Mouse (Mus musculus): ENCODE measurements around the gene Mcm6. TPM values are rescaled to one million over a fixed set of nuclear protein-coding genes. Genes with fewer than 3 reads are reported as not detected.

The Mcm6 gene
- polyA plus RNA-seq, 1 experiment from 2014 or later: 44.9 TPM

DNA sequence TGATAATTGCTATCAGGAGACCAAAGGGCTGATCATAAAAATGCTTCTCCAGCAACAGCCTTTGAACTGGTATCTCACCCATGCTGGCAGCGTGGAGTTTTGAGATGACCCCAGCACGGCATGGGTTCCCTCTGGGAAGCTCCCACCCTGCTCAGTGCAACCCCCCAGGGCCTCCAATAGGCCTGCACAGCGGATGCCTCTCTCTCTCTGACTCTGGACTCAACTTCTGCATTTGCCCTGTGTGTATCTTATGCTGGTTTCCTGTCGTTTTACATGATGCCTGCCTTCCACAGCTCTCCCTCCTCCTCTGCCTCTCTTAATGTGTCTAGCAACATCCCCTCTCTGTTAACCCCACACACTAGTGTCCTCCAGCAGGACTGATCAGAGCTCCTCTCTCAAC, 44.8 kb downstream of the Mcm6 start:
- H3K9ac ChIP-seq (ENCODE audit: low read depth, low read length): no peak overlapping the region
- no peaks in the 10 kb centered on the region for H3K9me3 ChIP-seq (replicated peaks; ENCODE audit: control insufficient read depth, low read length, poor library complexity, severe bottlenecking)
- no peaks in the 10 kb centered on the region for H3K27me3 ChIP-seq (ENCODE audit: control insufficient read depth, insufficient read depth, low read depth, low read length)
- no peaks in the 10 kb centered on the region for H3K4me1 ChIP-seq (ENCODE audit: control insufficient read depth, insufficient read depth, low read length)
- H3K36me3 ChIP-seq (ENCODE audit: control insufficient read depth, insufficient read depth, low read length): no peaks in the 10 kb centered on the region
- ATAC-seq: no peak
- H3K4me2 ChIP-seq (ENCODE audit: low read length): no peak overlapping the region
- WGBS: 70% methylated on average over 4 of the region's 4 CpGs
- H3K27ac ChIP-seq (ENCODE audit: low read length): no peak overlapping the region
- no peak overlapping the region for H3K4me3 ChIP-seq (ENCODE audit: low read depth, low read length)

DNA sequence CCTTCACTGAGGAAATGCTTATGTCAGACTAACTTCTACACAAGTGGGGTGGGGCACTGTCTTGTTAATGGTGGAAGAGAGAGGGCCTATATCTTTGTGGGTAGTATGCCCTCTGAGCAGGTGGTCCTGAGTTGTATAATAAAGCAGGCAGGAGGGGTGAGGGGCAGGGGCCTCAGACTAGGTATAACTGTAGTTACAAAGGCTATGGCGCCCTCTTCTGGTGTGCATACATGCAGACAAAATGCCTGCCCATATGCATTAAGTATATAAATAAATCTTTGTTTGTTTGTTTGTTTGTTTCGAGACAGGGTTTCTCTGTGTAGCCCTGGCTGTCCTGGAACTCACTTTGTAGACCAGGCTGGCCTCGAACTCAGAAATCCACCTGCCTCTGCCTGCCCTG, 50.4 kb downstream of the Mcm6 start:
- no peaks in the 10 kb centered on the region for H3K4me1 ChIP-seq (ENCODE audit: control insufficient read depth, insufficient read depth, low read length)
- 82% methylated on average over 3 of the region's 3 CpGs for WGBS
- no peak overlapping the region for H3K4me3 ChIP-seq (ENCODE audit: low read depth, low read length)
- H3K9me3 ChIP-seq (replicated peaks; ENCODE audit: control insufficient read depth, low read length, poor library complexity, severe bottlenecking): no peaks in the 10 kb centered on the region
- H3K4me2 ChIP-seq (ENCODE audit: low read length): no peak overlapping the region
- H3K27ac ChIP-seq (ENCODE audit: low read length): no peak overlapping the region
- H3K36me3 ChIP-seq (ENCODE audit: control insufficient read depth, insufficient read depth, low read length): no peaks in the 10 kb centered on the region
- H3K27me3 ChIP-seq (ENCODE audit: control insufficient read depth, insufficient read depth, low read depth, low read length): no peaks in the 10 kb centered on the region
- H3K9ac ChIP-seq (ENCODE audit: low read depth, low read length): no peak overlapping the region
- no peak for ATAC-seq

DNA sequence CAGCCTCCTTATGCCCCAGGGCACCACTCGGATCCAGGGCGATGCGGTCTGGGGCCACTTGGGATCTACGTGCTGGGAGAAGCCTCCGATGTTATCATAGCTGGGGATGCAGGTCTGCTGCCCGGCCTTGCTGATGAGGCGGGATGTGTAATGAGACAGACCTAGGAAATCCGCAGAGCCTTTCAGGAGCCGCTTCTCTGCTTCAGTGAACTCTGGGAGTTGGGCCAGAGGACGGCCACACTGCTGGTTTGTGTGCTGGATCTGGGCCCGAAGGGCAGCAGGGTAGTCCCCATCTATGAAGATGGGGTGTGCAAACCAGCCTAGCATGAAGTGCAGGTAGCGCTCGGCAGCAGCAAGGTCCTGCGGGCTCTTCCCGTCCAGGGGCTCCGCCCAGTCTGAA, 55.6 kb downstream of the Mcm6 start:
- H3K27me3 ChIP-seq (ENCODE audit: control insufficient read depth, insufficient read depth, low read depth, low read length): no peaks in the 10 kb centered on the region
- H3K4me3 ChIP-seq (ENCODE audit: low read depth, low read length): no peak overlapping the region
- H3K4me1 ChIP-seq (ENCODE audit: control insufficient read depth, insufficient read depth, low read length): no peaks in the 10 kb centered on the region
- WGBS: 86% methylated on average over 16 of the region's 16 CpGs
- H3K9ac ChIP-seq (ENCODE audit: low read depth, low read length): no peak overlapping the region
- H3K9me3 ChIP-seq (replicated peaks; ENCODE audit: control insufficient read depth, low read length, poor library complexity, severe bottlenecking): peaks cover 4% of the 10 kb centered on the region; the same call in 1 of the 2 replicates
- no peaks in the 10 kb centered on the region for H3K36me3 ChIP-seq (ENCODE audit: control insufficient read depth, insufficient read depth, low read length)
- ATAC-seq: no peak
- H3K4me2 ChIP-seq (ENCODE audit: low read length): no peak overlapping the region
- H3K27ac ChIP-seq (ENCODE audit: low read length): no peak overlapping the region

DNA sequence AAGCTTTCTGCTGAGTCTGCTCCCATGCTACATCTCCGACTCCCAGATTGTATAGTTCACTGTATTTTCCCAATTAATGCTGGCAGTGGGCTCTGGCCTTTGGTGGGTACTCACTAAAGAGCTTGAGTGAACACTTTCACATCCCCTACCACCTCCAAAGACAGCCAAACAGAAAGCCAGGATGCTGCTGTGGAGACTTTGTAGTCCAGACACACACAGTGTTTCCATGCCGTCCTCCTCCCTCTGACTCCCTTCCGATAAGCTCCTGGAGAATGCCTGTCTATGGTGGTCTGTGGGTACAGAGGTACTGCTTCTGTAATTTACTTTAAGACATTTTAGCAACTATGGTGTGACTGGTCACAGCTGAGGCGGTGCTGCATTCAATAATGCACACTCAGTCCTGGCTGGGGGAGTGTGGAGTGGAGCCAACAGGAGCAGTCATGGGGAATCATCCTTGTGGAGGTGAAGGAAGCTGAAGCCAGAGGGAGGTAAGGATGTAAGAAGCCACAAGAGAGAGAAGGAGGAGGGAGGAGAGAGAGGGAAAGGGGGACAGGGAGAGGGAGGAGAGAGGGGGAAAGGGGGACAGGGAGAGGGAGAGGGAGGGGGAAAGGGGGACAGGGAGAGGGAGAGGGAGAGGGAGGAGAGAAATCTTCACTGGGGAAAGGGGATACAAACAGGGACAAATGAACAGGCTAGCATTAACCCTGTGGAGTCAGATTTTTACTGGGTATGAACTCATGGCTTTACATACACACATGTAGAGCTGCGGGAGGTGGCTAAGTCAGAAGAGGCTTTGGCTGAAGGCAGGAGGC, 63.5 kb downstream of the Mcm6 start:
- no peak overlapping the region for H3K9ac ChIP-seq (ENCODE audit: low read depth, low read length)
- no peaks in the 10 kb centered on the region for H3K27me3 ChIP-seq (ENCODE audit: control insufficient read depth, insufficient read depth, low read depth, low read length)
- H3K4me3 ChIP-seq (ENCODE audit: low read depth, low read length): no peak overlapping the region
- H3K36me3 ChIP-seq (ENCODE audit: control insufficient read depth, insufficient read depth, low read length): no peaks in the 10 kb centered on the region
- no peaks in the 10 kb centered on the region for H3K4me1 ChIP-seq (ENCODE audit: control insufficient read depth, insufficient read depth, low read length)
- ATAC-seq: no peak
- H3K27ac ChIP-seq (ENCODE audit: low read length): no peak overlapping the region
- 64% methylated on average over 5 of the region's 5 CpGs for WGBS
- no peak overlapping the region for H3K4me2 ChIP-seq (ENCODE audit: low read length)
- H3K9me3 ChIP-seq (replicated peaks; ENCODE audit: control insufficient read depth, low read length, poor library complexity, severe bottlenecking): no peaks in the 10 kb centered on the region

DNA sequence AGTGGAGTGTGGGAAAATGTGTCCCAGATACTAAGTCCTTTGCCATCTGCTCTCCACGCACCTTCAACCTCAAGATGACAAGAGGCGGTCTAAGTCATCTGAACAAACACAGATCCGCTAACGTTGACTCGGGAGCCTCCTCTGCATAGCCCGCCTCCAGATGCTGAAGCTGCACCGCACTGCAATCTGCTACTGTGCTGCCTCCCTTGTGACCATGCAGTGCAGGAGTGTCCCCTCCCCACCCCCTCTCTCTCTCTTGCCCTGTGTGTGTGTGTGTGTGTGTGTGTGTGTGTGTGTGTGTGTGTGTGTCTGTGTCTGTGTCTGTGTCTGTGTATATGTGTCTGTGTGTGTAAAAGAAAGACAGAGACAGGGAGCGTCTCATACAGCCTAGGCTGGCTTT, 64.2 kb downstream of the Mcm6 start:
- Histone ChIP-seq H3K9me3 (replicated peaks; ENCODE audit: control insufficient read depth, low read length, poor library complexity, severe bottlenecking) (no peaks in the 10 kb centered on the region), H3K27me3 (ENCODE audit: control insufficient read depth, insufficient read depth, low read depth, low read length) (no peaks in the 10 kb centered on the region), H3K4me2 (ENCODE audit: low read length) (no peak overlapping the region), H3K27ac (ENCODE audit: low read length) (no peak overlapping the region), H3K9ac (ENCODE audit: low read depth, low read length) (no peak overlapping the region), H3K36me3 (ENCODE audit: control insufficient read depth, insufficient read depth, low read length) (no peaks in the 10 kb centered on the region), H3K4me1 (ENCODE audit: control insufficient read depth, insufficient read depth, low read length) (no peaks in the 10 kb centered on the region), H3K4me3 (ENCODE audit: low read depth, low read length) (no peak overlapping the region)
- WGBS: 78% methylated on average over 8 of the region's 8 CpGs
- no peak for ATAC-seq

DNA sequence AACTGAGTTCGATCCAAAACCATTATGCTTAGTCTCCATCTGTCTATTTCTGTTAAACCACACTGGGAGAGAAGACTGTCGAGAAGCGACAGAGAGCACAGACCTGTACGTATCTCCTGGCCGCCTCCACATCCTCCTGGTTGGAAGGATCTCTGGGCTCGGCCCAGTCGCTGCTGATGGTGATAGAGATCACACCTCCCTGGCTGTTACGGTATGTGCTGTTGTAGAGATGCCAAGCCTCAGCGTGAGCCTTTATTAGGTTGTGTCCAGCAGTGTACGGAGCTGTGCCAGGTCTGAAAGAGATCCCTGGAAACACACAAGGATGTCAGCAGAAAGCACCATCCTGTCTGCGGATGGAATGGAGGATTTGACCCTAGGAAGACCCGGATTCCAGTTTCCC, 65.9 kb downstream of the Mcm6 start:
- Histone ChIP-seq H3K27ac (ENCODE audit: low read length) (no peak overlapping the region), H3K4me3 (ENCODE audit: low read depth, low read length) (no peak overlapping the region), H3K4me2 (ENCODE audit: low read length) (no peak overlapping the region), H3K9ac (ENCODE audit: low read depth, low read length) (no peak overlapping the region), H3K27me3 (ENCODE audit: control insufficient read depth, insufficient read depth, low read depth, low read length) (no peaks in the 10 kb centered on the region), H3K4me1 (ENCODE audit: control insufficient read depth, insufficient read depth, low read length) (no peaks in the 10 kb centered on the region), H3K9me3 (replicated peaks; ENCODE audit: control insufficient read depth, low read length, poor library complexity, severe bottlenecking) (no peaks in the 10 kb centered on the region), H3K36me3 (ENCODE audit: control insufficient read depth, insufficient read depth, low read length) (no peaks in the 10 kb centered on the region)
- WGBS: 91% methylated on average over 12 of the region's 12 CpGs
- no peak for ATAC-seq

DNA sequence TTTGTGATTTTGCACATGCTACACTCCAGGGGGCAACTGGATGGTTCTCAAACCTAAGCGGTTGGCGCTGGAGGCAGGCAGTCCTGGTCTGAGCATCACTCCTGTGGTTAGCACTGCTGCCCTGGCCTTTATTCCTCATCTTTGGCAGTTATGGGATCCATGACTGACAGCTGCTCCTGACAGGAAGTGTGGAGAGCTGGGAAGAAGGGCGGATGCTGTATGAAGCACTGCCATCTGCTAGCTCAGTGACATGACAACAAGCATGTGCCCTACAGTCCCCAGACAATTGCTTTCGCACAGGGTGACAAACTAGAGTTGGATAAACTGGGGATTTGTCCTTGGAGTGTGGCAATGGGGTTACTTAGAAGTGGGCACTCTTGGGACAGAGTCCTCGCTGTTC, 69.2 kb downstream of the Mcm6 start:
- Histone ChIP-seq H3K36me3 (ENCODE audit: control insufficient read depth, insufficient read depth, low read length) (no peaks in the 10 kb centered on the region), H3K27me3 (ENCODE audit: control insufficient read depth, insufficient read depth, low read depth, low read length) (no peaks in the 10 kb centered on the region), H3K9ac (ENCODE audit: low read depth, low read length) (no peak overlapping the region), H3K9me3 (replicated peaks; ENCODE audit: control insufficient read depth, low read length, poor library complexity, severe bottlenecking) (no peaks in the 10 kb centered on the region), H3K27ac (ENCODE audit: low read length) (no peak overlapping the region), H3K4me1 (ENCODE audit: control insufficient read depth, insufficient read depth, low read length) (no peaks in the 10 kb centered on the region), H3K4me3 (ENCODE audit: low read depth, low read length) (no peak overlapping the region), H3K4me2 (ENCODE audit: low read length) (no peak overlapping the region)
- 85% methylated on average over 5 of the region's 5 CpGs for WGBS
- ATAC-seq: no peak

DNA sequence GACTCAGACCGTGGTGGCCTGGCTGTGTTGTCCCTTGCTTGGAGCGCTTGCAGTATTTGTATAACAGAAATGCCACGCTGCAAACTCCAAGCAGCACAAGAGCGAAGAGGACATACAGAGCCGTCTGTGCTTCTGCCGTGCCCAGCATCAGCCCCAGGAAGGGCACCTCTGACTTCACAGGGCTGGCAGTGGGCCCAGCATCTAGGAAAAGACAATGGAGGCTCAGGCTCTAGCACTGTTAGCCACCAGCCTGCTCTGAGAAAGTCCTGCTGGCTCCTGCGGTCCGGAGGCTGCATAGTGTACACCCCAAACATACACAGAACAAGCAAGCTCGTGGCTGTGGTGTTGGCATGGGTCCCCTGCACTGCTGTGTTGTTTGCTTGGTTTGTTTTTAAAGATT, 74.3 kb downstream of the Mcm6 start:
- H3K9me3 ChIP-seq (replicated peaks; ENCODE audit: control insufficient read depth, low read length, poor library complexity, severe bottlenecking): no peaks in the 10 kb centered on the region
- no peaks in the 10 kb centered on the region for H3K4me1 ChIP-seq (ENCODE audit: control insufficient read depth, insufficient read depth, low read length)
- peaks cover 3% of the 10 kb centered on the region; the same call in 1 of the 2 replicates for H3K36me3 ChIP-seq (ENCODE audit: control insufficient read depth, insufficient read depth, low read length)
- 76% methylated on average over 9 of the region's 9 CpGs for WGBS
- no peak overlapping the region for H3K4me3 ChIP-seq (ENCODE audit: low read depth, low read length)
- no peaks in the 10 kb centered on the region for H3K27me3 ChIP-seq (ENCODE audit: control insufficient read depth, insufficient read depth, low read depth, low read length)
- no peak overlapping the region for H3K9ac ChIP-seq (ENCODE audit: low read depth, low read length)
- H3K4me2 ChIP-seq (ENCODE audit: low read length): no peak overlapping the region
- no peak for ATAC-seq
- H3K27ac ChIP-seq (ENCODE audit: low read length): no peak overlapping the region

DNA sequence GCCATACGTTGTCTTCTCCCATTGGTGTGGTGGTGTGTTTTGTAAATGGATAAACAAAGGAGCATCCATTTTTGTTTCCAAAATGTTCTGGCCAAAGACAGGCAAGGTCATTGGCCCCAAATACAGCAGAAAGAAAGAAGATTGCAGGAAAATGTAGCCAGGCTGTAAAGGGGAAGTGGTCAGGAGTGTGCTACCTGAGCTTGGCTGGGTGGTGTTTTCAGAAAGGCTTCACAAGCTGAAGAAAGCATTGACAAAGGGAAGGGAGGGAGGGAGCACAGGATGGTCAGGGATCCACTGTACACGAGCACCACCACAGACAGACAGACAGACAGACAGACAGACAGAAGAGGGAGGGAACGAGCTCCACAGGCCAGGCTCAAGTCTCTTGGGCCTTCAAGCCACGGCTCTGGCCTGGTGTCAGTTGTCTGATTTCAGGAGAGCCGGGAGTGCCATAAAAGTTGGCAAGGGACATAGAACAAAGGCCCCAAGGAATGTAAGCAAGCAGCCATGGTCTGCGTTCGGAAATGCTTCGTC, 75.2 kb downstream of the Mcm6 start:
- H3K4me1 ChIP-seq (ENCODE audit: control insufficient read depth, insufficient read depth, low read length): no peaks in the 10 kb centered on the region
- H3K27ac ChIP-seq (ENCODE audit: low read length): no peak overlapping the region
- no peak for ATAC-seq
- H3K9me3 ChIP-seq (replicated peaks; ENCODE audit: control insufficient read depth, low read length, poor library complexity, severe bottlenecking): no peaks in the 10 kb centered on the region
- H3K27me3 ChIP-seq (ENCODE audit: control insufficient read depth, insufficient read depth, low read depth, low read length): no peaks in the 10 kb centered on the region
- WGBS: 92% methylated on average over 8 of the region's 8 CpGs
- no peak overlapping the region for H3K4me2 ChIP-seq (ENCODE audit: low read length)
- H3K36me3 ChIP-seq (ENCODE audit: control insufficient read depth, insufficient read depth, low read length): peaks cover 8% of the 10 kb centered on the region; the same call in 1 of the 2 replicates
- H3K4me3 ChIP-seq (ENCODE audit: low read depth, low read length): no peak overlapping the region
- H3K9ac ChIP-seq (ENCODE audit: low read depth, low read length): no peak overlapping the region
